Mouse (Mus musculus): ENCODE data around the gene Nlgn3. TPM values are rescaled to one million over a fixed set of nuclear protein-coding genes. Genes with fewer than 3 reads are reported as not detected.

Gene Nlgn3
- polyA plus RNA-seq, 1 experiment from 2014 or later: 1.7 TPM

- Histone ChIP-seq H3K27me3 (ENCODE audit: control insufficient read depth, insufficient read depth, low read length) (no peaks in the 10 kb centered on the region), H3K4me2 (replicated peaks; ENCODE audit: low read depth) (no peak overlapping the region), H3K27ac (replicated peaks) (no peak overlapping the region), H3K9ac (ENCODE audit: low read length) (no peak overlapping the region), H3K4me1 (replicated peaks; ENCODE audit: control insufficient read depth, insufficient read depth) (no peaks in the 10 kb centered on the region), H3K36me3 (ENCODE audit: control insufficient read depth, insufficient read depth, low read length) (no peaks in the 10 kb centered on the region), H3K4me3 (ENCODE audit: low read depth, low read length) (no peak overlapping the region), H3K9me3 (ENCODE audit: control insufficient read depth, low read length) (no peaks in the 10 kb centered on the region)
- DNase-seq (ENCODE audit: low spot score) (peak; percentile 37), ATAC-seq (ENCODE audit: low FRiP score, low TSS enrichment) (peak; percentile 87)
- TF ChIP-seq EP300 (optimal IDR thresholded peaks at IDR 0.05) (no peak), CTCF (IDR thresholded peaks at IDR 0.05; ENCODE audit: low read depth) (no peak)
- 42% methylated on average over 7 of the region's 7 CpGs for WGBS
Observed at GRCm38 (mm10) chrX:101369001-101369400, 70.0 kb downstream of the Nlgn3 start.

- 64% methylated on average over 3 of the region's 3 CpGs for WGBS
- DNase-seq (ENCODE audit: low spot score) (no peak), ATAC-seq (ENCODE audit: low FRiP score, low TSS enrichment) (peak; percentile 66)
- Histone ChIP-seq H3K4me2 (replicated peaks; ENCODE audit: low read depth) (no peak overlapping the region), H3K27me3 (ENCODE audit: control insufficient read depth, insufficient read depth, low read length) (no peaks in the 10 kb centered on the region), H3K27ac (replicated peaks) (no peak overlapping the region), H3K4me3 (ENCODE audit: low read depth, low read length) (no peak overlapping the region), H3K9ac (ENCODE audit: low read length) (no peak overlapping the region), H3K36me3 (ENCODE audit: control insufficient read depth, insufficient read depth, low read length) (no peaks in the 10 kb centered on the region), H3K4me1 (replicated peaks; ENCODE audit: control insufficient read depth, insufficient read depth) (no peaks in the 10 kb centered on the region), H3K9me3 (ENCODE audit: control insufficient read depth, low read length) (no peaks in the 10 kb centered on the region)
- no peak for TF ChIP-seq EP300 (optimal IDR thresholded peaks at IDR 0.05)
- no peak for TF ChIP-seq CTCF (IDR thresholded peaks at IDR 0.05; ENCODE audit: low read depth)
Observed at GRCm38 (mm10) chrX:101370573-101370972, 71.6 kb downstream of the Nlgn3 start.

DNA sequence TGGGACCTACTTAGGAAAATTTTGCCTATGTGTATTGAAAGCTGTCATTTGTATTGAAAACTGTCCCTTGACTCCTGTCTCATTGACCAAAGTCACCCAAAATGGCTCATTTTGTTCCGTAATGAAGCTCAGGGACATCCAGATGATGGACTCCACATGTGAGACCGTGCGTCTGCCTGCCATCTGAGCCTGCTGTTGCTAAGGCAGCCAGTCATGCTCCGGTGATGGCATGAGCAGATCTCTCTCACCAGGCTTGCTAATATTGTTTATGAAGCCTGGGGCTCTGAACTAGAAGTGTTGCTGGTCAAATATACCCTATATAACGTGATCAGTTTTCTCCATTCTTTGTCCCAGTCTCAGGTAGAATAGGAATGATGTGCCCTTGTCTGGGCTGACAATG lies 74.0 kb downstream of the Nlgn3 start:
- H3K4me2 ChIP-seq (replicated peaks; ENCODE audit: low read depth): no peak overlapping the region
- no peak overlapping the region for H3K9ac ChIP-seq (ENCODE audit: low read length)
- H3K4me1 ChIP-seq (replicated peaks; ENCODE audit: control insufficient read depth, insufficient read depth): no peaks in the 10 kb centered on the region
- H3K27ac ChIP-seq (replicated peaks): no peak overlapping the region
- H3K9me3 ChIP-seq (ENCODE audit: control insufficient read depth, low read length): no peaks in the 10 kb centered on the region
- DNase-seq (ENCODE audit: low spot score) (no peak), ATAC-seq (ENCODE audit: low FRiP score, low TSS enrichment) (no peak)
- no peak overlapping the region for H3K4me3 ChIP-seq (ENCODE audit: low read depth, low read length)
- TF ChIP-seq CTCF (IDR thresholded peaks at IDR 0.05; ENCODE audit: low read depth) (no peak), EP300 (optimal IDR thresholded peaks at IDR 0.05) (no peak)
- H3K36me3 ChIP-seq (ENCODE audit: control insufficient read depth, insufficient read depth, low read length): no peaks in the 10 kb centered on the region
- no peaks in the 10 kb centered on the region for H3K27me3 ChIP-seq (ENCODE audit: control insufficient read depth, insufficient read depth, low read length)
- 72% methylated on average over 5 of the region's 5 CpGs for WGBS

Other genes with a start within 250 kb of the Nlgn3 start
- gene Tex11, start 239.5 kb upstream of the Nlgn3 start, polyA plus RNA-seq (2015; fragmentation: Nextera tagmentation; extraction: Ambion mirVana): 0.08 TPM in 2 replicates
- gene Slc7a3, start 213.1 kb upstream of the Nlgn3 start, polyA plus RNA-seq (2015; fragmentation: Nextera tagmentation; extraction: Ambion mirVana): 1.8 and 2.1 TPM in 2 replicates
- 35.7 and 40.0 TPM in 2 replicates for gene Snx12, start 76.6 kb upstream of the Nlgn3 start, polyA plus RNA-seq (2015; fragmentation: Nextera tagmentation; extraction: Ambion mirVana)
- 0.91 and 0.97 TPM in 2 replicates for gene Foxo4, start 44.6 kb upstream of the Nlgn3 start, polyA plus RNA-seq (2015; fragmentation: Nextera tagmentation; extraction: Ambion mirVana)
- gene Gm614, start 35.2 kb upstream of the Nlgn3 start, polyA plus RNA-seq (2015; fragmentation: Nextera tagmentation; extraction: Ambion mirVana): not detected in 2 replicates
- gene Il2rg, start 30.9 kb upstream of the Nlgn3 start, polyA plus RNA-seq (2015; fragmentation: Nextera tagmentation; extraction: Ambion mirVana): 3.3 and 3.8 TPM in 2 replicates
- not detected in 2 replicates for gene Gm20489, start 30.1 kb upstream of the Nlgn3 start, polyA plus RNA-seq (2015; fragmentation: Nextera tagmentation; extraction: Ambion mirVana)
- 10.1 and 11.7 TPM in 2 replicates for gene Med12, start 25.1 kb upstream of the Nlgn3 start, polyA plus RNA-seq (2015; fragmentation: Nextera tagmentation; extraction: Ambion mirVana)
- gene Gjb1, start 77.2 kb downstream of the Nlgn3 start, polyA plus RNA-seq (2015; fragmentation: Nextera tagmentation; extraction: Ambion mirVana): 49.0 and 52.2 TPM in 2 replicates
- gene Zmym3, start 121.7 kb downstream of the Nlgn3 start, polyA plus RNA-seq (2015; fragmentation: Nextera tagmentation; extraction: Ambion mirVana): 12.2 and 13.2 TPM in 2 replicates
- gene Nono, start 130.2 kb downstream of the Nlgn3 start, polyA plus RNA-seq (2015; fragmentation: Nextera tagmentation; extraction: Ambion mirVana): 107 and 119 TPM in 2 replicates
- 1.2 and 1.8 TPM in 2 replicates for gene Itgb1bp2, start 149.9 kb downstream of the Nlgn3 start, polyA plus RNA-seq (2015; fragmentation: Nextera tagmentation; extraction: Ambion mirVana)
- 3.5 and 3.6 TPM in 2 replicates for gene Taf1, start 233.6 kb downstream of the Nlgn3 start, polyA plus RNA-seq (2015; fragmentation: Nextera tagmentation; extraction: Ambion mirVana)

Data from stomach, postnatal 0 days (tissue).